Mouse (Mus musculus) heart, adult 11 months (tissue): ENCODE results near the gene Zbtb7b.
A peak's percentile ranks its signal among the peaks of the same experiment; 100 is the strongest.

ENCODE experiments used
- DNase-seq: peaks from one replicate; pipeline ENCODE4 v3.0.0; 2022

Gene Zbtb7b

DNA sequence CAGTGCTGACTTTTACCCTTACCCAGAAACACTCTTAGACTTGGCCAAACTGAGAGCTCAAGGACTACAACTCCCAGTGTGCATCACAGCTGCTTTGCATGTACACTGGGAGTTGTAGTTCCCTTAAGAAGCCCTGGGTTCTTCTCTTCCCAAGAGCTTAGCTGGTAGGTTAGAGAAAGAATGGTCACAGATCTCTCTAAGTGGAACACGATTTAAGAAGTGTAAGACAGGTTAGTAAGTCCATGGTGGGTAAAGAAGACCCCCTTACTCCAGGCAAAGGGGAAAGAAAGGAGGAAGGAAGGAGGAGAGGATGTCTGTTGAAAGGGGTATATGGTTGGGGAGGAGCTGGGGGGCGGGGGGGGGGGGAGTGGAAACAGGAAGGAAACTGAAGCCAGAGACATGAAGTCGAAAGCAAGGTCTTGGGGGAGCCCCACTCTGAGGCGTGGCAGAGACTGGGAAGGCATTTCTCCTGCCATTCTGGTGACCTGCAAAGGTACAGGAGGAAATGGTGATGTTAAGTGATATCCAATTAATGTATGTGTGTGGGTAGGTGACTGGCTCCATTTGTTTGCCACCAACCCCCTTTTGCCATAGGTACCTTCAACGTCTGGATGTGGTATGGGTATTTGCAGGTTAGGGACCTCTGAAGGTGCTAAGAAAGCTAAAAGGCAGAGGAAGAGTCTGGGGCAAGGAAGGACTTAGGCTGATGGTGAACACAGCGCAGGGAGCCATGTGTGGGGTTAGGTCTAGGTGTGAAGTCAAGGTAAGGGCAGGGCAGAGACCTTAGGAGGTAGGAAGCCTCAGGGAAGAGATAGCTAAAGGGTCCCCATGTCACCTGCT lies 5.5 kb downstream of the Zbtb7b start:
- DNase-seq, result peak; percentile 94

DNA sequence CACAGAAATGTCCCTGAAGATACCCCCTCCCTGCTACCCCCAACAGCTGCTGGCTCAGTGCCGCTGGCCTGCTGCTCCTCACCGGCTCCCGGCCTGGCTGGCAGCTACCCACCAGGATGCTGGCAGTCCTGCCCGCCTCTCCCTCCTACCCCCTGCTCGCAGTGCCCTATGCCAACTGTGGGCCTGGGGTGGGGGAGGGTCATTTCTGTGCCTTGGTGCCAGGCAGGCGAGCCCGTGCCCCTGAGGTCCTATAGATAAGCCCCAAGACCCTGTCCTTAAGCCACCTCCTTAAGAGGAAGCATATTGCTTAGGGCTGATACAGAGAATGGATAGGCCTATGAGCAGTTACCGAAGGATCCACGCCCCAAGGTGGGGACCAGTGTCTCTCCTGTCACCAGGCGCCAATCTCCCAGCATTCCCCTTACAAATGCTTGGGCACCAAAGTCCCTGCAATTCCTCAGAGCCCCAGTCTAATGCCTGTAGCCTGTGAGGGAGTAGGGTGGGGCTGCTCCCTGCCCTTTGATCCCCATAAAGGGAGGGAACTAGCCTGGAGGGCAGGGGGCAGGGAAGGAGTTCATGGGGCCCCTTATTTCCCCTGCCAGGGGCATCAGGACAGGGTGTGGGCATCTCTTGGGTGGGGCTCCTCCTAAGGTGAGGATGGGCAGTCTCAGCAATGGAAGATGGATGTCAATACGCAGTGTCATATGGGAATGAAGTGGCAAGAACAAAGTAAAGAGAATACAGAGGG lies 6.3 kb downstream of the Zbtb7b start:
- DNase-seq, result peak; percentile 98

DNA sequence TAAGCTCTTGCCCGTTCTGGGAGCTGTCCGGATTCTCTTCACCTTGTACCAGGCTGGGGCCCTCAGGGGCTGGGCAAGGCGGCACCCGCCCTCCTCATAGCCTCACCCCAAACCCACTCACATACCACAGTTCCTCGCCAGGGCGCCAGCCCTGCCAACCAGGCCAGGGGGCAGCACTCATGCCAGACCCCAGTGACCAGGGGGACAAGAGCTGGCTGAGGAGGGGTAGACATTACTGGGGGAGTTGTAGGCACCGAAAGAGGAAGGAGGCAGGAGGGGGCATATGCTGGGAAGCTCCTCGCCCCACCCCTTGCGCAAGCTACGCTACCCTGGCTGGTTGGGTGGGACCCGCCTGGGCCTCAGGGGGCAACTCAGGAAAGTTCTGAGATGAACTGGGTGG lies 6.9 kb downstream of the Zbtb7b start:
- DNase-seq, result peak; percentile 97

DNA sequence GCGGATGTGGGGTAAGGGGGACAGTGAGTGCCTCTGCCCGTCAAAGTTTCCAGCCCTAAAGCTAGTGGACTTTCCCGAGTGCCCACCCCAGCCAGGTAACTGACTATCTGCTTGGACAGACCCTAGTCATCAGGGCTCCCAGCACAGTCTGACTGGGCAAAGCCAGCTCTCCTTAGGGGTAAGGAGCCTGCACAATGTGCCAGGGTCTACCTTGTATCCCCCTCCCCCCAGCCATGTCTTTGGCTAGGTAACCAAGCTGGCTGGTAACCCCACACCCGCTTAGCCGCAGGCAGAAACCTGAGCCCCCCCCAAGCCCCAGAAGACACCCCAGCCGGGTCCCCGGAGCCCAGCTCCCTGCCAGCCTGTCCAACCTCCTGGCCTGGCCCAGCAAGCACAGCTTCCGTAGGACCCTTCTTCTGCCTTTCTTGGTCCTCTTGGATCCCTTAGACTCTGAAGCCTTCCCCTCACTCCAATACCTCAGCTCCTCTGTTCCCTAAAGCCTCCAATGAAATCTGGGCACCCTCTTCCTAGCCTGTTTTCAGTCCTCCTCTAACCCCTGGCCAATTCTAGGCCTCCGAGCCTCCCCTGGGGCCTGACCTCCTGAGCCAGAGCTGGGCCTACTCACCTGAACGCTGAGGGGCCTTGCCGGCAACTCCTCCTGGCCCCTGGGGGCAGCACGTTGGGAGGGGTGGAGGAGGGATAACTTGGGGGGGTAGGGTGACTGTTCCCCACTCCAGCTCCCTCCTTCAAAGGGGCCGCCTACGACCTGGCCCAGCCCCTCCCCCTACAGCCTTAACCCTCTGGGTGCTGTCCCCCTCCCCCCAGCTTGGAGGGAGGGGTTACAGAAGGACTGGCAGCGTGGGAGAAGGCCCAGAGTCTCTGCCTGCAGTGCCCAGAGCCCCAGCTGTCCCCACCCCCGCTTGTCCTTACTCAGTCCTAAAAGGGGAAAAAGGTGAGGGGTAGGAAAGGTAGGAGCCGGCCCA lies 7.8 kb downstream of the Zbtb7b start:
- peak; percentile 92 for DNase-seq

DNA sequence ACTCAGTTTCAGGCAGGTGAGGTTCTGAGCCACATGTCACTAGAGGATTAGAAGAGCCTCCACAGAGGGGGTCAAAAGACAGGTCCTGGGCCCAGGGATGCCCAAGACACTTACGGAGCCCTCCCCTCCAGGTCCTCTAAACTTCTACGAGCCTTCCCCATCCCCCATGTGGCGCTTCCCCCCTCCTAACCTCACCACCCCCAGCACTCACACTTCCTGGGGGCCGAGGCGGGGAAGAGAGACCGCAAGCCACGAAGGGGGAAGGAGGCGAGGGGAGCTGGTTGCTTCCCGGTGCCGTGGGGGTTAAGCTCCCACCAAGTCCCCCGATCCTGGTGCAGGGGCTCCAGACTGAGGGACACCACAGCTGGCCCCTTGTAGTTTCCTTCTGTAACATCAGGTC lies 9.1 kb downstream of the Zbtb7b start:
- DNase-seq, result peak; percentile 92

DNA sequence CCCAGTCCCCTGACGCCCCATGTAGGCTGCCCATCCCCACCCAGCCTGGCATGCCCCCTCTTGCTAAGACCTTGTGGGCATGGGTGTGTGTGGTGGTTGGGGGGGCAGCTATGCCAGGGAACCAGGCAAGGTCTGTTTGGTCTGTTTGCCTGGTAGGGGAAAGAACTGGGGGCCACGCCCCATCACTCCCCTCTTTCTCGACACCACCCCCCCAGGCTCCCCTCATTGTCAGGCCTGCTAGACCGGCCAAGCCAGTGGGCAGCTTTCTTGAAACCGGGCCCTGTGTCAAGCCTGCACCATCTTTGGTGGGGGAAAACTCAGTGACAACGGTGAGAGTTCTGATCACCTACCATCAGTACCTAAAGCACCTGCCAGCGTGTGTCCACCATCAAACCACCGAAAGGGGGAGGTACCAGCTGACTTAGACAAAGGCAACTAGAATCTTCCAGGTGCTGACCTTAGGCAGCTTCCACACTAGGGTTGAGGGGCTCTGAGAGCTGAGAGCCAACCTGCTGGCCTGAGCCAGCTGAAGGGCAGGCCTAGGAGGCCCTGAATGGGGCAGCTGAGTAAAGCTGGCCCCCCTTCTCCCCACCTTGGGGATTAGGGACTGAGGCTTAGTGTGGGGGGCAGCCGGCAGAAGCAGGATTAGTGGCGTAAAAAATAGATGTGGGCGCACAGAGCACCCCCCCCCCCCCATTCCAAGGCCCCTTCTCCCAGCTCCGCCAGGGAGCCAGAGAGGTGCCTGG lies 10.1 kb downstream of the Zbtb7b start:
- peak; percentile 89 for DNase-seq

DNA sequence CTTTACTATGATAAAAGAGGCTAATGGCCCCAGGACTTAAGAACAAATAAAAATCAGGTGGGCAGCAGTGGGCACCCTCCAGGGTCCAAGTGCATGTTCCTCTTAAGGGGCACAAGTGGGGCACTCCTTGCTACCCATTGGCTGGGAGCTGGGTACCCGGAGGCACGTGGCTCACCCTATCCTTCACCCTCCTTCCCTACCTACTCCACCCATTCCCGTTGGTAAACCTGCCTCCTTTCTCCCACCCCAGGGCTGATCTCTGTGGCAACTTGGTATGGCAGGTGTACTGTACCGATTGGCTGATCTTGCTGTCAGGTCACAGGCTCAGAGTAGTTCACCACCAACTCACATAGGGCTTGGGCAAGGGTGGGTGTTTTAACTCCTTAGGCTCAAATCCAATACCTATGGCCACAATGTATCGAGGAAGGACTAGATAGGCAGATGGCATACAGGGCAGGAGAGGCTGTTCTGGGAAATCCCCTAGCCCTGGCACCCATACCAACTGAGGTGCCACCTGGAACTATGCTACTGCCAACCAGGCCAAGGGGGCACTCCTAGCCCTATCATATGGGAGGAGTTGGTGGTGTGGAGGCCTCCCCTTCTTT lies 10.8 kb downstream of the Zbtb7b start:
- DNase-seq, result peak; percentile 87

DNA sequence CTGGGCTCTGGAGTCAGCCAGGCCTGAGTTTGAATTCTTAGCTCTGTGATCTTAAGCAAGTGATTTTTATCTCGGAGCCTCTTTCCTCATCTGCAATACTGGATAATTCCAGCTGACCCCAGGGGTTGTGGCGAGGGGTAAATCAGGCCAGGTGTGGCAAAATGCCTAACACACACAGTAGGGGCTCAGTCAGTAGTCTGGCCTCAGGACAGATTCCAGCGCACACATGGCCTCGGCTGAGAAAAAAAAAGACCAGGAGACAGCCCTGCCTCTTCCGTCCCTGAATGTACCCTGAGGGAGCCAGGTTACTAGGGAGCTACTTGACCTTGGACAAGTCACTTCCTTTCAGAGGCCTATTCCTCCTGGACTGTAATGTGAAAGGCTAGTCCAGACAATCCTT lies 11.6 kb downstream of the Zbtb7b start:
- DNase-seq, result peak; percentile 88

DNA sequence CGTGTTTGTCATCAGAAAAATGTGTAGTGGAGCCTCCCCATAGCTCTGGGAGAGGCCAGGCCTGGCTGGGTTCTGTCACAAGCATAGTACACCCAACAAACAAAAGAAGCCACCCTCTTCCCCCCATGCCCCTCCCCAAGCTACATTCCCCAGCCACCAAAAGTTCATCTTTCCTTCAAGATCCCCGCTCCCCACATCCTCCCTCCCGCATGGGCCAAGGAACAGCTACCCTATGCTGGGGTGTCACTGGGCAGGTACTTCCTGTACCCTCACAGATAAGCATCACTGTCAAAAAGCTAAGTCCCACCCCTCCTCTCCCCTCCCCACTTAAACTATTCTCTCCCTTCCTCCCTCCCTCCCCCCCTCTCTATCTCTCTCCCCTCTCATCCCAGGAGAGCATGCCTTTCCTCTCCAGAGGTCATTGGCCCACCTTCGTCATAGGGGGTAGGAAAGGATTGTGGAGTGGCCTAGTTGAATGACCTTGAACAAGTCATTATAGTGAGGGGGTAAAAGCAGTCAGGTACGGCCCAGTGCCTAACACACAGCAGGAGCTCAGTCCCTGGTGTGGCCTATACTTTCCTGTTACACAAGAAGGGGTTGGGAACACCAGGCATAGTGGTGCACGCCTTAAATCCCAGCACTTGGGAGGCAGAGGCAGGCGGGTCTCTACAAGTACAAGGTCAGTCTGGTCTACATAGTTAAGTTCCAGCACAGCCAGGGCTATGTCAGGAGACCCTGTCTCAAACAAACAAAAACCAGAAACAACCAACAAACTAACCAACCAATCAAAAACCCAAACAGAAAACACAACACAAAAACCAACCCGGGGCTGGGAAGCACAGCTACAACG lies 12.3 kb downstream of the Zbtb7b start:
- DNase-seq, result peak; percentile 87

DNA sequence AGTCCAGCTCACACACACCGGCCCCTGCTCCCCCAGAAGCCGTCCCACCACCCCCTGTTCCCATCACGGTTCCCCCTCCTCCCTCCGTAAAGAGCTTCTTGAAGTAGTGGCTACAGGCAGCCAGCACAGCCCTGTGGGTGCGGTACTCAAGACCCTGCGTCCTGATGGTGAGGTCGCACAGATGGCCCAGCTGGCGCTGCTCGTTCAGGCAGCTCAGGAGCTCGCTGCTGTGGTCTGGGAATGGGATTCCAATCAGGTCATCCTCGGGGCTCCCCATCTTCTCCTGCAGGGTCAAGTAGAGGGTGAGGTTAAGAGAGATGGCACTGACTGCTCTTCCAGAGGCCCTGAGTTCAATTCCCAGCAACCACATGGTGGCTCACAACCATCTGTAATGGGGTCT lies 13.3 kb downstream of the Zbtb7b start:
- DNase-seq, result peak; percentile 90

DNA sequence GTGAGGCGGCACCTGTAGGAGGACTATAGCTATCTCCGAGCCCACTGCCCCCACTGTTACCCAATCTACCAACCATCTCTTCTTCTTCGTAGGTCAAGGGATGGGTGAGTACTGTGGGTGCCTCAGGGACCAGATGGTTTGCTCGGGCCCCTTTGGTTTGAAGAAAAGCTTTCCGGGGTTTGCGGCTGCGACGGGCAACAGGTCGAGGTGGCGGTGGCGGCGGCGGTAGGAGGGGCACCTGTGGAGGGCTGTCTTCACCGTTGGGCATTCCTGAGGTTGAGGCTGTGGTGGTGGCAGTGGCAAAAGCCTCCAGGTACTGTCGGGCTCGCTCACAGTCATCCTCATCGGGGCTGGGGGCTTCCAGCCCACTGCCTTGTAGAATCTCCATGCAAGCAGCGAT lies 13.9 kb downstream of the Zbtb7b start:
- peak; percentile 93 for DNase-seq

DNA sequence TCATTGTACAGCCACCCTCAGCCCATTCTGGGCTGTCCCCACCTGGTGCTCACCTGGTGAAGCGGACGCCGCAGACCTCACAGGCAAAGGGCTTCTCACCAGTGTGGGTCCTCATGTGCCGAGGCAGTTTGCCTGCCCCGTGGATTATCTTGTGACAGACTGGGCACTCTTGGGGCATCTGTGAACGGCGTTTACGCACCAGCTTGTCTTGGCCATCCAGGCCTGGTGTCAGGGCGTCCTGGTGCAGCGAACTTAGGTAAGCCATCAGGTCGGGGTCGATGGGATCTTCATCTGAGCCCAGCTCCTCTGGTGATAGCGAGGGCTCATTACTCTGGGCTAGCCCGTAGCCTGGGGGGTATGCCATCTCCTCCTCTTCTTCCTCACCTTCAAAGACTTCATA lies 14.3 kb downstream of the Zbtb7b start:
- peak; percentile 93 for DNase-seq

DNA sequence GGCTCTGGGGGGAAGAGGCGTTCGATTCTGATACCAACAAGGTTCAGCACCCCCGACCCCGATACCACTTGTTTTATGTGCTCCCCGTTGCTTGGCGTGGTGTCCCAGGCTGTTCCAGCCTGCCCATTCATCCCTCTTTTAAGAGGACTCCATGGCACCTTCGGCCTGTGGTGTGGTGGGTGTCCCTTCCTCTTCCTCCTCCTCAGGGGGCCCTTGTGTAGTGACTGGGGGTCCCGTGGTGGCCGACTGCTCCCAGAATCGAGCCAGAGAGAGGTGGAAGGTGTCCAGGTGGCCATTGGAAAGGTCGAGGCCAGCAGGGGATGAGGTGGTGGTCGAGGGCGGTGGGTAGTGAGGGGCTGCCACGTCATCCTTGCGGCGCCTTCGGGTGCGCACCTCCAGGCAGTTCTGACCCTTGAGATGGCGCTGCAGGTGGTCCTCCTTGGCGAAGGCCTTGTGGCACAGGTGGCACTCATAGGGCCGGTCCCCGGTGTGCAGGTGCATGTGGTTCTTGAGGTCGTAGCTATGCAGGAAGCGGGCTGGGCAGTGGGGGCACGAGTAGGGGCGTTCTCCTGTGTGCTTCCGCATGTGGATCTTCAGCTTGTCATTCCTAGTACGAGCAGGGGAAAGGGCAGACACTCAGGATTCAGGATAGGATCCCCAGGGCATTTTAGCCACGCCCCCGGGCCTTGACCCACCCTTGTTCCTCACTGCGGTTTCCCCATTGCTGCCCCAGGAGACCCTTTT lies 15.0 kb downstream of the Zbtb7b start:
- peak; percentile 94 for DNase-seq

DNA sequence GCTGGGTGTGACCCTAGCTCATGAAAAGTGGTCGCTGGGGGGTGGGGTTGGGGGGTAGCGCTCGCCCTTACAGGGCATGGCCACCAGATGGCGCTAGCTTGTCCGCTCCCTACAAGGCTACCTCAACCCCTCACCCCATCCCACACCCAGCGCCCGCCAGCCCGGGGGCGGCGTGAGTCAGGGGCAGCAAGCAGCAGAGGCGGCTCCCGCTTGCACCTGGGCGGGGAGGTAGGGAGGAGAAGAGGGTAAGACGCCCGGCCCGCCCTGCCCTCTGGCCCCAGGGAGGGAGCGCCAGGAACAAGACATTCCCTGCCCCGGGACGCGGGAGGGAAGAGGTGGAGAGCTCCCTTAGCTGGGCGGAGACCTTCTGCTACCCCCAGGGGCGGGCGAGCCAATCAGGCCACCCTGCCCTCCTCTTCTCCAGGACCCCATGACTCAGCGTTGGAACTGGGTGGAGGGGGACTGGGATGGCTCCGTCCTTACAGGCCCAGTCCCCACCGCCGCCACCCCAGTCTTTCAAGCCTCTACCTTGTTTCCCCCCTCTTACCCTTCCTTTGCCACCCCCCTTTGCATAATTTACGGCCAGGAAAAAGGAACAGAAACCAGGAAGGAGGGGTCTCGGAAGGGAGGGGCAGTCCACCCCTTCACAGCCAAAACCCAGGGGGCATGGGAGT lies 16.0 kb downstream of the Zbtb7b start:
- DNase-seq, result peak; percentile 99

DNA sequence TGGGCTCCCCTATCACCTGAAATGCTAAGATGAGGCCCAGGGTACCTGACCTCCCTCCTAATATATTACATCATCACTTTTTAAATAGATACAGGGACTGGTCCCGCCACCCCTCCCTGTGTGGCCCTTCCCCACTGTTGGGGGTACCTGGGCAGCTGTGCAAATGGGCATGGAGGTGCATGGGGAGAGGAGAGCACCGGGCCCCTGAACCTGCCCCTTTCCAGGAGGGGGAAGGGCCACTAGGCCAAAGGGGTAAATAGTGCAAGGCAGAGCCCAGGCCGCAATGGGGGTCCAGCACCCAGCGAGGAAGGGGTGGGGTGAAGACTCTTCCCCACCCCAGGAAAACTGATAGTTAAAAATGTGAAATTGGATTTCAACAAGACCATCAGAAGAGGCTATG lies 16.7 kb downstream of the Zbtb7b start:
- peak; percentile 93 for DNase-seq

DNA sequence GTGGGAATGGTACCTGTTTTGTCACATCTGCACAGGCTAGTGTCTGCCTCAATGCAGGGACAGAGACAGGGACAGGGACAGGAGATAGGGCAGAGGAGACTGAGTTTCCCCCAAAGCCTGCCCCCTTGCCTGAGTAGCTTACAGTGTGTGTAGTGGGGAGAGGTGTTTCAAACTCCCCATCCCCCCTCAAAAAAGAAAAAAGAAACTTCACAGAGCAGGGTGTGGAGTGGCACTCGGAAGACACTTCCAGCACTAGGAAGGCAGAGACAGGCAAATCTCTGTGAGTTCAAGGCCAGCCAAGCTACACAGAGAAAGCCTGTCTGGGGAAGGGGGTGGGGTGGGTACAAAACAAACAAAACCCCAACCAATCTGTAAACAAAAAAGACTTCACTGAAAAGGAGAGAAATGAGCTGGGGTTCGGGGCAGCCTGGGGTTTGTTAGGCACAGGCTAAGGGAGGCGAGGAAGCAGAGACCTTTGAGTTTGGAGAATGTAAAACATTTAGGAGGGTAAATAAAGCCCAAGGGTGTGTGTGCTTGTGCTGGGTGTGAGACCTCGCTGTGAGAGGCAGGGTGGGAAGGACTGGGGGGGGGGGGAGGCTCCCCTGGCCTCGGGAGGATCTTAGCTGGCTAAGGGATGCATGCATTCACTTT lies 20.9 kb downstream of the Zbtb7b start:
- peak; percentile 83 for DNase-seq

DNA sequence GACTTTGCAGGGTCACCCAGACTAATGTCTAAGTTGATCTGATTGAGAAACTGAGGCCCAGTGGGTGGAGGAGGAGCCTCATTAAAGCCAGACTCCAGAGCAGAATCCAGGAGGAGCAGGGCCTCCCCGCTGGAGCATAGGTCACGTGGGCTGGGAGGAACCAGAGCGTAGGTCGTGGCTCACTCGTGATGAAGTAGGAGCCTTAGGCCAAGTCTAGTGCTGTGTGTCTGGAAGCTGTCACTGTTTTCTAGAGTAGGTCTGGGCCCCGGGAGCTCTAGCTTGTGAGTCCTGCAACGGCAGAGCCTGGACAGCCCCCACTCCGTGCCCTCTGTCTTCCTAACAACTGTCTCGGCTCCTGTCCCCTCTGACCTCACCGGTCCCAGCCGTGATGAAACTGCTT lies 27.2 kb downstream of the Zbtb7b start:
- DNase-seq, result peak; percentile 88

DNA sequence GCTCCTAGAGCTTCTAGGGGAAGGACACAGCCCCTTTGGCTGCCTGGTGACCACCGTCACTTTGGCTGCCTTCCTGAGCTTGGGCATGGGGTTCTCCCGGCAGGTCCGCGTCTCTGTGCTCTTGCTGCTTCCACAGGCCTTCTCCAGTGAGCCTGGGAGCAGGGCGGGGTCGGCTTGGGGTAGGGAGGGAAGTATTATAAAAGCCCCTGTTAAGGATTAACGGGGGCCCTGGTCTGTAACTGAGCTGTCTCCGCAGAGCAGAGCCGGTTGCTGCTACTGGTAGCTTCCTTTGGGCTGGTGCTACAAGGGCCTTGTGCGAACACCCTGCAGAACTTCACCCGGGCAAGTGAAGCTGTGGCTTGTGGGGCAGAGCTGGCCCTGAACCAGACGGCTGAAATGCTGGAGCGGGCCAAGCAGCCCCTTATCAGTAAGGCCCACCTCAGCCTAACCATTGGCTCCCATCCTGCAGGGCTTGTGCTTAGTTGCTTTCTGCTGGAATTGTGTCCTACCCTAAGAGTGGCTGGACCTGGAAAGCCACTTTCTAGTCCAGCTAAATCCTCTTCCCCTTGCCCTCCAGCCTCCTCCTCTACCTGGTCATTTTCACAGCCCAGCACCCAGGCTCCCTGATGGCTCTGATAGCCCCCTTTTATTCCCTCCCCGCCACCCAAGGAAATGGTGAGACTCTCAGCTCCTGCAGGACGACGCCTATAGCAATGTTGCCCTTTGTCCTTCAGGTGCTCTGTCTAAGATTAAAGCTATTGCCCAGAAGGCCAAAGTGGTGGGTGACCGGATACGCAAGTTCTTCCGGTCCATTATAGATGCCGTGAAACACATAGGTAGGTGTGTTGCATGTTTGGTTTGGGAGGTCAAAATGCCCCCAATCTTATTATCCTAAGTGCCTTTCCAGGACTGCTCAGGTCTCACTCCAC lies 28.8 kb downstream of the Zbtb7b start:
- DNase-seq, result peak; percentile 89
